Mouse (Mus musculus) G1E (cell line): ENCODE measurements around the gene Hspb2. TPM values are rescaled to one million over a fixed set of nuclear protein-coding genes. Genes with fewer than 3 reads are reported as not detected.

Experiments used
- ATAC-seq: 2 replicates; pipeline ENCODE4 v1.8.0; 2016; ENCODE audit warnings: mild to moderate bottlenecking; ENCODE audit not compliant: insufficient number of reproducible peaks, poor library complexity, low FRiP score, severe bottlenecking; ENCODE audit errors: extremely low read depth
- DNase-seq: peaks from one replicate; pipeline ENCODE4 v3.0.0; 2012; ENCODE audit warnings: low spot score
- H3K27me3 ChIP-seq: 2 replicates; pipeline ENCODE4 v1.6.1; 2012; ENCODE audit warnings: mild to moderate bottlenecking, low read length, inconsistent platforms; ENCODE audit not compliant: insufficient read depth
- H3K36me3 ChIP-seq: replicated peaks from 2 replicates; pipeline ENCODE3; 2012; ENCODE audit warnings: mild to moderate bottlenecking, inconsistent platforms
- H3K4me1 ChIP-seq: 2 replicates; pipeline ENCODE4 v1.6.1; 2012; ENCODE audit warnings: low read depth, low read length, inconsistent platforms, mixed read lengths; ENCODE audit not compliant: insufficient read depth
- H3K4me3 ChIP-seq: 2 replicates; pipeline ENCODE4 v1.5.1; 2012; ENCODE audit warnings: low read depth, mild to moderate bottlenecking, inconsistent platforms, low read length, moderate library complexity, mixed read lengths
- H3K9me3 ChIP-seq: replicated peaks from 2 replicates; pipeline ENCODE4 v1.6.1; 2012; ENCODE audit warnings: inconsistent platforms
- CTCF ChIP-seq: IDR thresholded peaks from 2 replicates; pipeline ENCODE4 v1.5.1; 2012; ENCODE audit warnings: low read depth, low read length, inconsistent platforms, mixed read lengths
- GATA1 ChIP-seq: IDR thresholded peaks from 2 replicates; pipeline ENCODE4 v1.6.1; 2012; ENCODE audit warnings: borderline replicate concordance, low read length, inconsistent platforms, mixed read lengths
- GATA2 ChIP-seq: IDR thresholded peaks from 2 replicates; pipeline ENCODE4 v1.6.1; 2012; ENCODE audit warnings: low read depth, low read length, inconsistent platforms, borderline replicate concordance
- POLR2AphosphoS5 ChIP-seq: IDR thresholded peaks from 2 replicates; pipeline ENCODE4 v1.6.1; 2012; ENCODE audit warnings: low read depth, low read length, inconsistent platforms; ENCODE audit not compliant: insufficient replicate concordance
- TAL1 ChIP-seq: conservative IDR thresholded peaks from 2 replicates; pipeline ENCODE4 v1.6.1; 2012; ENCODE audit warnings: low read depth, low read length, inconsistent platforms, mixed read lengths
- polyA plus RNA-seq: library from polyadenylated mRNA; stranded (reverse); fragments of >175 nt; gene quantifications from 2 replicates; pipeline ENCODE4 v1.2.3, GENCODE M21; 2012
- total RNA-seq, 2 experiments: library from RNA; stranded (forward) in 1 of 2; stranded (reverse) in 1 of 2; fragments of 200-1000 nt in 1 of 2; fragments of >200 nt in 1 of 2; fragmentation: Nextera tagmentation in 1 of 2; gene quantifications; 2 replicates each; pipeline ENCODE4 v1.2.3; 2014 to 2017

The Hspb2 gene
- not detected in 2 replicates for total RNA-seq (2014; fragmentation: Nextera tagmentation)
- not detected in 2 replicates for total RNA-seq (2017)
- polyA plus RNA-seq, result not detected in 2 replicates

- Histone ChIP-seq H3K9me3 (no peaks in the 10 kb centered on the region), H3K36me3 (no peaks in the 10 kb centered on the region), H3K4me3 (no peak within 1 kb of the TSS), H3K4me1 (no peaks in the 10 kb centered on the region), H3K27me3 (peaks cover 43% of the 10 kb centered on the region)
- ATAC-seq (no peak), DNase-seq (no peak)
- no peak for TF ChIP-seq GATA2
- no peak for TF ChIP-seq TAL1
- TF ChIP-seq GATA1, result no peak
- no peak for TF ChIP-seq POLR2AphosphoS5
- no peak for TF ChIP-seq CTCF
Measured at GRCm38 (mm10) chr9:50752054-50752602, at the start of gene Hspb2. TSS of gene Hspb2 (minus strand) at chr9:50752354.

GRCm38 (mm10) chr9:50800985-50801384 is 48.8 kb upstream of the Hspb2 start:
- H3K4me1 ChIP-seq, result peaks cover 12% of the 10 kb centered on the region
- DNase-seq (peak; percentile 22), ATAC-seq (no peak; the same call in 1 of the 2 replicates)
- peaks cover 93% of the 10 kb centered on the region for H3K36me3 ChIP-seq
- TF ChIP-seq CTCF (peak; percentile 43), TAL1 (no peak)
- no peaks in the 10 kb centered on the region for H3K9me3 ChIP-seq
- H3K27me3 ChIP-seq, result no peaks in the 10 kb centered on the region
- H3K4me3 ChIP-seq, result no peak overlapping the region

DNA sequence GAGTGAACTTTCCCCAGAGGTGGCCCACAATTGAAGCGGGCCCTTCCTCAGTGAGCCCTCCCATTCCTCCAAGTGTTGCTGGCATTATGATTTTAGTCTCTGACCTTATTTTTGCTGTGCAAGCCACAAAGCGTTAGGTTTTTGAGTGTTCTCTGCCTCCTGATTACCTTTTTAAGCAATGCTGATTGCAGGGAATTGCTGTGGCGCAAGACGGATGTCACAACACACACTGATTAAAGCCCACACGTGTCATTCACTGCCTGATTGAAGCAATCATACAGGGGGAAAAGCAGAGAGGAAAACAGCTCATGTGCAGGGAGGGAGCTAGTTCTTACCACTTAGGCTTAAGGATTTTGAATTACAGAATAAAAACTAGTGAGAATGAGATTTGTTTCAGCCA is 46.2 kb upstream of the Hspb2 start:
- Histone ChIP-seq H3K36me3 (peaks cover 90% of the 10 kb centered on the region), H3K4me3 (no peak overlapping the region), H3K4me1 (peaks cover 7% of the 10 kb centered on the region), H3K27me3 (no peaks in the 10 kb centered on the region), H3K9me3 (no peaks in the 10 kb centered on the region)
- DNase-seq, result no peak
- ATAC-seq, result no peak
- TF ChIP-seq TAL1, result no peak
- TF ChIP-seq GATA1, result no peak
- no peak for TF ChIP-seq CTCF
- TF ChIP-seq GATA2, result no peak
- no peak for TF ChIP-seq POLR2AphosphoS5

GRCm38 (mm10) chr9:50797641-50798040 is 45.5 kb upstream of the Hspb2 start:
- Histone ChIP-seq H3K27me3 (no peaks in the 10 kb centered on the region), H3K9me3 (no peaks in the 10 kb centered on the region), H3K4me1 (peaks cover under 1% of the 10 kb centered on the region; the same call in 1 of the 2 replicates), H3K4me3 (no peak overlapping the region), H3K36me3 (peaks cover 87% of the 10 kb centered on the region)
- no peak for DNase-seq
- ATAC-seq, result no peak
- TF ChIP-seq POLR2AphosphoS5 (no peak), GATA1 (no peak)

DNA sequence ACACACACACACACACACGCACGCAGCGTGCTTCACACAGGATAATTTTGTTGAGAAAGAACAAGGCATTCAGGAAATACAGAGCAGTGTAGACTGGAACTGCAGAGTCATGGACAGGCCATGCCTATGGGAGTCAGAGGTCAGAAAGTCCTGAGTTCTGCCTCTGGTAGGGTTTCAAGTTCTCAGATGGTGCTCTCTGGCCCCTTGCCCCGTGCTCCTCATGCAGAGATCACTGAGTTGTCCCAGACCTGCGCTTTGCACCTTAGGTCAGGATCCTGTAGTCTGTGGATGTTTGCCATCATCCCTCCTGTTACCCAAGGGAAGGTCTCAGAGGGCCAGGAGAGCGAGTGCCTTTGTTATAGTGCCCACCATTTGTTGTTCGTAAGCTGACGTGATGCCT is 44.6 kb upstream of the Hspb2 start:
- TF ChIP-seq GATA2, result no peak
- no peak for TF ChIP-seq CTCF
- TF ChIP-seq POLR2AphosphoS5, result no peak
- TF ChIP-seq GATA1, result no peak
- ATAC-seq (no peak), DNase-seq (no peak)
- Histone ChIP-seq H3K9me3 (no peaks in the 10 kb centered on the region), H3K27me3 (no peaks in the 10 kb centered on the region), H3K4me1 (no peaks in the 10 kb centered on the region), H3K36me3 (peaks cover 87% of the 10 kb centered on the region), H3K4me3 (no peak overlapping the region)

DNA sequence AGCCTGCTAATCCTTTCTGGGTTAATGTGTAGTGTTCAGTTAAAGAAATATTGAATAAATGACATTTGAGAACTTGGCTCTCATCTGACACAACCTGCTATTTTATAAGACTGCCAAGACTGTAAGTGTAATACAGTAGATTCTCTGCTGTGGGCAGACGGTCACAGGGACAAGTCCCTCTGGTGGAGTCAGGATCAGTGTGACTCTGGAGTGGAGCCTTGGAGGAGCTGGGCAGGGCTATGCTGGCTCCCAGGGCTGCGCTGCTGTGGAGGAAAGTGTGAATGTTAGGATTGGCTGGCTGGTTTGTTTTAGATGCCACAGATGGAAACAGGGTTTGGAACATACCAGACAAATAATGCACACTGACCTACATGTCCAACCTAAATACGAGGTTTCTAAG is 43.1 kb upstream of the Hspb2 start:
- Histone ChIP-seq H3K4me1 (no peaks in the 10 kb centered on the region), H3K9me3 (no peaks in the 10 kb centered on the region), H3K4me3 (no peak overlapping the region), H3K36me3 (peaks cover 85% of the 10 kb centered on the region), H3K27me3 (no peaks in the 10 kb centered on the region)
- ATAC-seq (no peak), DNase-seq (no peak)
- no peak for TF ChIP-seq GATA1

- no peaks in the 10 kb centered on the region for H3K27me3 ChIP-seq
- no peaks in the 10 kb centered on the region for H3K9me3 ChIP-seq
- no peak overlapping the region for H3K4me3 ChIP-seq
- 0 out of 2 replicates have a peak, but pooled peaks cover 3% of the 10 kb centered on the region for H3K4me1 ChIP-seq
- TF ChIP-seq POLR2AphosphoS5 (no peak), CTCF (peak; percentile 37; the same call in 1 of the 2 replicates), GATA2 (no peak), TAL1 (no peak), GATA1 (no peak)
- ATAC-seq (no peak), DNase-seq (no peak)
- peaks cover 94% of the 10 kb centered on the region for H3K36me3 ChIP-seq
Measured at GRCm38 (mm10) chr9:50782155-50782554, 30.0 kb upstream of the Hspb2 start.
